Mouse (Mus musculus) testis, adult 2 months (tissue): ENCODE results near the gene Farsb.

ENCODE experiments used
- CTCF ChIP-seq: fragments of 200-500 bp; IDR thresholded peaks from 2 replicates; pipeline ENCODE4 v1.5.1; 2012; ENCODE audit warnings: low read depth, mild to moderate bottlenecking, inconsistent platforms, low read length, moderate library complexity; ENCODE audit not compliant: control insufficient read depth, insufficient read depth, insufficient replicate concordance
- POLR2A ChIP-seq: fragments of 200-500 bp; IDR thresholded peaks from 2 replicates; pipeline ENCODE4 v1.6.1; 2012; ENCODE audit warnings: low read depth, mild to moderate bottlenecking, inconsistent platforms, low read length, moderate library complexity; ENCODE audit not compliant: control insufficient read depth

GRCm38 (mm10) chr1:78425309-78425708, 63.4 kb downstream of the Farsb start:
- no peak for TF ChIP-seq CTCF
- no peak for TF ChIP-seq POLR2A
